Mouse (Mus musculus): ENCODE results near the gene Slc38a7. TPM values are rescaled to one million over a fixed set of nuclear protein-coding genes. Genes with fewer than 3 reads are reported as not detected.

Gene Slc38a7
- polyA plus RNA-seq, 1 experiment from 2014 or later, result 20.8 TPM

GRCm38 (mm10) chr8:95817597-95817996 is 35.7 kb downstream of the Slc38a7 start:
- Histone ChIP-seq H3K9ac (no peak overlapping the region), H3K36me3 (no peaks in the 10 kb centered on the region), H3K4me2 (no peak overlapping the region), H3K4me1 (replicated peaks) (no peaks in the 10 kb centered on the region), H3K9me3 (no peaks in the 10 kb centered on the region), H3K27ac (no peak overlapping the region), H3K27me3 (no peaks in the 10 kb centered on the region), H3K4me3 (no peak overlapping the region)
- 70% methylated on average over 3 of the region's 3 CpGs for WGBS
- ATAC-seq (ENCODE audit: low FRiP score), result no peak

GRCm38 (mm10) chr8:95816044-95816708 is 37.2 kb downstream of the Slc38a7 start:
- 55% methylated on average over 6 of the region's 6 CpGs for WGBS
- H3K4me3 ChIP-seq, result no peak overlapping the region
- H3K27ac ChIP-seq, result no peak overlapping the region
- H3K4me2 ChIP-seq, result no peak overlapping the region
- no peaks in the 10 kb centered on the region for H3K9me3 ChIP-seq
- H3K9ac ChIP-seq, result 0 out of 2 replicates have a peak overlapping the region, but pooled peaks have one; percentile 13
- ATAC-seq (ENCODE audit: low FRiP score), result no peak
- no peaks in the 10 kb centered on the region for H3K27me3 ChIP-seq
- H3K4me1 ChIP-seq (replicated peaks), result no peaks in the 10 kb centered on the region
- no peaks in the 10 kb centered on the region for H3K36me3 ChIP-seq

GRCm38 (mm10) chr8:95810184-95810591 is 43.2 kb downstream of the Slc38a7 start:
- Histone ChIP-seq H3K36me3 (no peaks in the 10 kb centered on the region), H3K27ac (no peak overlapping the region), H3K4me3 (no peak overlapping the region), H3K9me3 (no peaks in the 10 kb centered on the region), H3K4me2 (no peak overlapping the region), H3K4me1 (replicated peaks) (peaks cover 12% of the 10 kb centered on the region), H3K9ac (no peak overlapping the region), H3K27me3 (no peaks in the 10 kb centered on the region)
- 53% methylated on average over 3 of the region's 3 CpGs for WGBS
- ATAC-seq (ENCODE audit: low FRiP score), result no peak

DNA sequence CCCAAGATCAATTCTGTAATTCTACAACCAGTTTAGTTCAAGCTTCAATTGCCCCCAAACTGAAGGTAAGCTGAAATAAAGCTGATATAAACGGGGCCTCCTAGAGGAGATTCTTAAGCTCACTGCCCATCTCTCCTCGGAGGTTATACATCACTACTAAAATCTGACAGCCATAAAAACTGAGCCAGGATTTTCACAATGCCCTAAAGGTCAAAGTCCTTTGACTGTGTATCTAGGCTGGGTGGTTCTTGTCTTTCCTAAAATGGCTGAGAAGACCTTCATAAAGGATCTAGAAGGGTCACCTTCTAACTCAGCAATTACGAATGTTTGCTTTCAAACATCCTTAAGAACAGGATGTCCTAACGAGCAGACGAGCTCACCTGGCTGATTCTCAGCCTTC is 44.2 kb downstream of the Slc38a7 start:
- H3K4me2 ChIP-seq, result no peak overlapping the region

GRCm38 (mm10) chr8:95808631-95809030 is 44.7 kb downstream of the Slc38a7 start:
- Histone ChIP-seq H3K4me1 (replicated peaks) (peaks cover 25% of the 10 kb centered on the region), H3K4me2 (no peak overlapping the region)
- WGBS, result 88% methylated on average over 4 of the region's 4 CpGs

More for the DNA sequence above, 44.2 kb downstream of the Slc38a7 start:
- H3K4me1 ChIP-seq (replicated peaks), result peaks cover 21% of the 10 kb centered on the region
- H3K9ac ChIP-seq, result no peak overlapping the region
- H3K4me3 ChIP-seq, result no peak overlapping the region
- no peaks in the 10 kb centered on the region for H3K27me3 ChIP-seq
- no peaks in the 10 kb centered on the region for H3K36me3 ChIP-seq
- no peak overlapping the region for H3K27ac ChIP-seq
- H3K9me3 ChIP-seq, result no peaks in the 10 kb centered on the region
- ATAC-seq (ENCODE audit: low FRiP score), result no peak
- 85% methylated on average over 5 of the region's 5 CpGs for WGBS

GRCm38 (mm10) chr8:95807861-95808260 is 45.5 kb downstream of the Slc38a7 start:
- H3K27me3 ChIP-seq, result no peaks in the 10 kb centered on the region
- peak; percentile 95 for ATAC-seq (ENCODE audit: low FRiP score)
- peak overlapping the region; percentile 56 for H3K4me2 ChIP-seq
- peaks cover 25% of the 10 kb centered on the region for H3K4me1 ChIP-seq (replicated peaks)
- H3K4me3 ChIP-seq, result peak overlapping the region; percentile 97
- peak overlapping the region; percentile 96 for H3K27ac ChIP-seq
- H3K36me3 ChIP-seq, result no peaks in the 10 kb centered on the region
- under 1% methylated on average over 20 of the region's 20 CpGs for WGBS
- H3K9me3 ChIP-seq, result no peaks in the 10 kb centered on the region
- peak overlapping the region; percentile 63 for H3K9ac ChIP-seq

More at GRCm38 (mm10) chr8:95808631-95809030, 44.7 kb downstream of the Slc38a7 start:
- H3K27ac ChIP-seq, result no peak overlapping the region
- no peak overlapping the region for H3K4me3 ChIP-seq
- H3K9ac ChIP-seq, result no peak overlapping the region
- H3K27me3 ChIP-seq, result no peaks in the 10 kb centered on the region
- no peaks in the 10 kb centered on the region for H3K36me3 ChIP-seq
- no peaks in the 10 kb centered on the region for H3K9me3 ChIP-seq
- ATAC-seq (ENCODE audit: low FRiP score), result no peak

DNA sequence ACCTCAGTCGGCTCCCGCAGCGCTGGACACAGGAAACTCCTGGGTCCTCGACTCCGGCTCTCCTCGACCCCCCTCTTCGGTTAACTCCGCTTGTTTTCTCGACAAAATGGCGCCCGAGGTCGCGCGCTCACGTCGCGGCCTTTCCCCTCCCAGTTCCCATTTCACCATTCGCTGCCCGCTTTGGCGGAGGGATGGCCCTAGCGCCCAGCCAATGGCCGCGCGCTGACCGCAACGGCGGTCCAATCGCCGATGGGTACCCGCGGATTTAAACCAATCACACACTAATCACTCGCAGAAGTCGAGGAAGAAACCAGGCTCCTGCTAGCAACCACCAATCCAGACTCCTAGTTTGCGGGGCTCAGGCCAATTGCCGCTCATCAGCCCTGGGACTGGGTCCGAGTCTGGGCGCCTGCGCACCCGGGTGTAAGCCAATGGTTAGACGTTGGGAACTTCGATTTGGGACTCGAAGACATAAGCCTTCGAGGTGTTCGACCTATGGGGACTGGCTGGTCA is 46.0 kb downstream of the Slc38a7 start, which contains the start of gene Cnot1:
Gene Cnot1, minus strand, starts transcription at position 134 of the 513 bp plus-strand sequence.
- Histone ChIP-seq H3K4me1 (replicated peaks) (peaks cover 25% of the 10 kb centered on the region), H3K27ac (peak within 1 kb of the TSS; percentile 96), H3K27me3 (no peaks in the 10 kb centered on the region), H3K4me3 (peak within 1 kb of the TSS; percentile 97), H3K4me2 (peak within 1 kb of the TSS; percentile 97), H3K36me3 (no peaks in the 10 kb centered on the region), H3K9ac (peak within 1 kb of the TSS; percentile 97), H3K9me3 (no peaks in the 10 kb centered on the region)
- ATAC-seq (ENCODE audit: low FRiP score), result peak; percentile 98
- 0% methylated on average over 44 of the region's 44 CpGs for WGBS

DNA sequence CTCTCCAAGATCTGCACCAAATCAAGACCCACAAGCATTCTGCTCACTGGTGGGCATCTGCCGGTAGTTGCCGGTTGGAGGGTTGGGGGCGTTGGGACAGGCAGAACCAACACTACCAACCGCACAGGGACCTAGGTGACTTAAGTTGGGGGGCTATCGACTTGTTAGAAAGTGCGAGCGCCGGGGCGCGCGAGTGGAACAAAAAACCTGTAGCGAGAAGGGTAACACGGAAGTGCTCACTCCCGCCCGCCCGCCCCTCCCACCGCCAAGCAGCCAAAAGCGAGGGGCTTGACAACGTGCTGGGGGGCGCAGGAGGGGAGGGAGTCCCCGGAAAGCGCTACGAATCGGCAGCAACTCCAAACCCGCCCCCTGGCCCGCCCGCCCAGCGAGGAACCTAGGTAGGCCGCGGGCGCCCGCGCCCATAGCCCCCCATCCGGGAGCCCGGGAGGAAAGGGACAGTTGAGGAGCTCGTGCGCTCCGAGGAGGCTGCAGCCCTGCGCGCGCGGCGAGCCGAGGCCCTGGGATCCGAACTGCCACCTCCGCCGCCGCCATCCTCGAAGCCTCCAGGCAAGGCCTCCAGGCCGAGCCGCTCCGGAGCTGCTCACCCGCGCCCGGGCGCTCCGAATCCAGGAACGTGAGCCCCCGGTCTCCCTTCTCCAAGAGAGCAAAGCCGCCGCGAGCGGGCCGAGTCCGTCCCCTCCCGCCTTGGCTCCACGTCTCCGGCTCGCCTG is 46.7 kb downstream of the Slc38a7 start:
- whole genome bisulfite sequencing, result under 1% methylated on average over 61 of the region's 69 CpGs
- H3K36me3 ChIP-seq, result no peaks in the 10 kb centered on the region
- H3K4me2 ChIP-seq, result peak overlapping the region; percentile 97
- H3K27ac ChIP-seq, result peak overlapping the region; percentile 96
- no peaks in the 10 kb centered on the region for H3K9me3 ChIP-seq
- peak; percentile 6 for ATAC-seq (ENCODE audit: low FRiP score)
- peak overlapping the region; percentile 97 for H3K4me3 ChIP-seq
- H3K4me1 ChIP-seq (replicated peaks), result peaks cover 31% of the 10 kb centered on the region
- peak overlapping the region; percentile 97 for H3K9ac ChIP-seq
- no peaks in the 10 kb centered on the region for H3K27me3 ChIP-seq

GRCm38 (mm10) chr8:95805482-95805881 is 47.9 kb downstream of the Slc38a7 start:
- H3K9me3 ChIP-seq, result no peaks in the 10 kb centered on the region
- 77% methylated on average over 2 of the region's 2 CpGs for WGBS
- ATAC-seq (ENCODE audit: low FRiP score), result no peak
- peak overlapping the region; percentile 97 for H3K4me3 ChIP-seq
- H3K4me2 ChIP-seq, result peak overlapping the region; percentile 97
- H3K36me3 ChIP-seq, result no peaks in the 10 kb centered on the region; the same call in 1 of the 2 replicates
- peak overlapping the region; percentile 97 for H3K9ac ChIP-seq
- peaks cover 36% of the 10 kb centered on the region for H3K4me1 ChIP-seq (replicated peaks)
- H3K27ac ChIP-seq, result no peak overlapping the region
- no peaks in the 10 kb centered on the region for H3K27me3 ChIP-seq

- Histone ChIP-seq H3K9me3 (no peaks in the 10 kb centered on the region), H3K9ac (no peak overlapping the region), H3K27ac (no peak overlapping the region), H3K36me3 (no peaks in the 10 kb centered on the region; the same call in none of the 2 replicates), H3K4me1 (replicated peaks) (peaks cover 45% of the 10 kb centered on the region), H3K4me3 (no peak overlapping the region), H3K27me3 (no peaks in the 10 kb centered on the region), H3K4me2 (no peak overlapping the region)
- 91% methylated on average over 8 of the region's 8 CpGs for WGBS
- no peak for ATAC-seq (ENCODE audit: low FRiP score)
These were observed 51.1 kb downstream of the Slc38a7 start for GRCm38 (mm10) chr8:95802231-95802630.

- no peaks in the 10 kb centered on the region for H3K27me3 ChIP-seq
- H3K4me1 ChIP-seq (replicated peaks), result peaks cover 45% of the 10 kb centered on the region
- H3K27ac ChIP-seq, result no peak overlapping the region
- no peak overlapping the region for H3K4me2 ChIP-seq
- H3K9me3 ChIP-seq, result no peaks in the 10 kb centered on the region
- no peak for ATAC-seq (ENCODE audit: low FRiP score)
- no peak overlapping the region for H3K9ac ChIP-seq
- 88% methylated on average over 1 of the region's 1 CpGs for WGBS
- H3K36me3 ChIP-seq, result no peaks in the 10 kb centered on the region; the same call in none of the 2 replicates
- H3K4me3 ChIP-seq, result no peak overlapping the region
These were observed 51.8 kb downstream of the Slc38a7 start for GRCm38 (mm10) chr8:95801476-95802064.

DNA sequence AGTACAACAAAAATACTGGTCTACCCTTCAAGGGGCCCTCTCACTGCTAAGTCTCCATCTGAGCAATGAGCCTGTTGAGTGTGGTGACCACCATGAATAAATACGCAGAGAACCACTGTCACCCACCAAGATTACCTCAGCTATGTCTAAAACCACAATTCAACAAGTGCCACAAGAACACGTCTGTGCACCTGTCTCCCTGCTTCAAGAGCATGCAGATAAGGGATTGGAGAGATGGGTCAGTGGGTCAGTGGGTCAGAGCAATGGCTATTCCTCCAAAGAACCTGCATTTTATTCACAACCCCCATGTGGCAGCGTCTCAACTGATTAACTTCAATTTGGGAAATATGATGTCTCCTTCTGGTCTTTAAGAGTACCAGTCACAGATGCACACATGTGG is 53.0 kb downstream of the Slc38a7 start:
- ATAC-seq (ENCODE audit: low FRiP score), result no peak
- WGBS, result 93% methylated on average over 3 of the region's 3 CpGs
- H3K27ac ChIP-seq, result no peak overlapping the region

More for the DNA sequence above, 53.0 kb downstream of the Slc38a7 start:
- H3K4me1 ChIP-seq (replicated peaks), result peaks cover 34% of the 10 kb centered on the region
- H3K9me3 ChIP-seq, result no peaks in the 10 kb centered on the region
- H3K4me2 ChIP-seq, result no peak overlapping the region
- peaks cover 3% of the 10 kb centered on the region for H3K36me3 ChIP-seq
- H3K27me3 ChIP-seq, result no peaks in the 10 kb centered on the region
- H3K4me3 ChIP-seq, result no peak overlapping the region
- H3K9ac ChIP-seq, result no peak overlapping the region
